Mouse (Mus musculus) heart, postnatal 0 days (tissue): ENCODE data around the gene Glp2r.
A peak's percentile ranks its signal among the peaks of the same experiment; 100 is the strongest.

ENCODE experiments used
- CTCF ChIP-seq: IDR thresholded peaks from 2 replicates; pipeline ENCODE4 v1.5.1; 2016; ENCODE audit warnings: antibody characterized with exemption, control low read depth, low read depth
- EP300 ChIP-seq: IDR thresholded peaks from 2 replicates; pipeline ENCODE4 v1.6.1; 2016; ENCODE audit warnings: antibody characterized with exemption, low read depth

- peak; percentile 88 for TF ChIP-seq CTCF
- TF ChIP-seq EP300: no peak
These were observed 48.7 kb upstream of the Glp2r start for GRCm38 (mm10) chr11:67819604-67820003.
